Mouse (Mus musculus): ENCODE results near the gene Acot7.

GRCm38 (mm10) chr4:152190096-152190653, 12.2 kb downstream of the Acot7 start:
- TF ChIP-seq CTCF (IDR thresholded peaks at IDR 0.05) = no peak
- TF ChIP-seq EP300 (IDR thresholded peaks at IDR 0.05) = no peak
